Mouse (Mus musculus): ENCODE measurements around the gene Ano4. TPM values are rescaled to one million over a fixed set of nuclear protein-coding genes. Genes with fewer than 3 reads are reported as not detected.

Ano4 gene
- polyA plus RNA-seq, 1 experiment = 0.31 TPM

GRCm38 (mm10) chr10:89008303-89008702 lies 336.3 kb downstream of the Ano4 start:
- H3K4me3 ChIP-seq (ENCODE audit: control insufficient read depth, low read depth, low read length) = no peak overlapping the region
- H3K36me3 ChIP-seq (ENCODE audit: control insufficient read depth, insufficient read depth, low read length) = no peaks in the 10 kb centered on the region
- TF ChIP-seq POLR2A (IDR thresholded peaks at IDR 0.05; ENCODE audit: control insufficient read depth, low read depth, low read length) (no peak), CTCF (IDR thresholded peaks at IDR 0.05; ENCODE audit: control insufficient read depth, insufficient read depth, insufficient replicate concordance, low read depth, low read length) (no peak)
- H3K4me1 ChIP-seq (ENCODE audit: control insufficient read depth, insufficient read depth, low read length) = no peaks in the 10 kb centered on the region
- H3K27ac ChIP-seq (ENCODE audit: control insufficient read depth, insufficient read depth, low read depth, low read length) = no peak overlapping the region
- H3K27me3 ChIP-seq (ENCODE audit: control insufficient read depth, insufficient read depth, low read length) = no peaks in the 10 kb centered on the region

- Histone ChIP-seq H3K27me3 (ENCODE audit: control insufficient read depth, insufficient read depth, low read length) (no peaks in the 10 kb centered on the region), H3K4me1 (ENCODE audit: control insufficient read depth, insufficient read depth, low read length) (no peaks in the 10 kb centered on the region), H3K27ac (ENCODE audit: control insufficient read depth, insufficient read depth, low read depth, low read length) (no peak overlapping the region), H3K36me3 (ENCODE audit: control insufficient read depth, insufficient read depth, low read length) (no peaks in the 10 kb centered on the region), H3K4me3 (ENCODE audit: control insufficient read depth, low read depth, low read length) (no peak overlapping the region)
- TF ChIP-seq POLR2A (IDR thresholded peaks at IDR 0.05; ENCODE audit: control insufficient read depth, low read depth, low read length) (no peak), CTCF (IDR thresholded peaks at IDR 0.05; ENCODE audit: control insufficient read depth, insufficient read depth, insufficient replicate concordance, low read depth, low read length) (no peak)
Observed at GRCm38 (mm10) chr10:89004518-89004917, 340.0 kb downstream of the Ano4 start.

GRCm38 (mm10) chr10:88986925-88987324 lies 357.6 kb downstream of the Ano4 start:
- no peaks in the 10 kb centered on the region for H3K4me1 ChIP-seq (ENCODE audit: control insufficient read depth, insufficient read depth, low read length)
- TF ChIP-seq POLR2A (IDR thresholded peaks at IDR 0.05; ENCODE audit: control insufficient read depth, low read depth, low read length) (no peak), CTCF (IDR thresholded peaks at IDR 0.05; ENCODE audit: control insufficient read depth, insufficient read depth, insufficient replicate concordance, low read depth, low read length) (no peak)
- no peak overlapping the region for H3K27ac ChIP-seq (ENCODE audit: control insufficient read depth, insufficient read depth, low read depth, low read length)
- H3K4me3 ChIP-seq (ENCODE audit: control insufficient read depth, low read depth, low read length) = no peak overlapping the region
- H3K27me3 ChIP-seq (ENCODE audit: control insufficient read depth, insufficient read depth, low read length) = no peaks in the 10 kb centered on the region
- no peaks in the 10 kb centered on the region for H3K36me3 ChIP-seq (ENCODE audit: control insufficient read depth, insufficient read depth, low read length)

GRCm38 (mm10) chr10:88983444-88983843 lies 361.1 kb downstream of the Ano4 start:
- TF ChIP-seq POLR2A (IDR thresholded peaks at IDR 0.05; ENCODE audit: control insufficient read depth, low read depth, low read length) (no peak), CTCF (IDR thresholded peaks at IDR 0.05; ENCODE audit: control insufficient read depth, insufficient read depth, insufficient replicate concordance, low read depth, low read length) (peak; percentile 36; the same call in 1 of the 2 replicates)

GRCm38 (mm10) chr10:88979451-88979850 lies 365.1 kb downstream of the Ano4 start:
- Histone ChIP-seq H3K4me1 (ENCODE audit: control insufficient read depth, insufficient read depth, low read length) (no peaks in the 10 kb centered on the region), H3K36me3 (ENCODE audit: control insufficient read depth, insufficient read depth, low read length) (no peaks in the 10 kb centered on the region), H3K27ac (ENCODE audit: control insufficient read depth, insufficient read depth, low read depth, low read length) (no peak overlapping the region), H3K27me3 (ENCODE audit: control insufficient read depth, insufficient read depth, low read length) (no peaks in the 10 kb centered on the region), H3K4me3 (ENCODE audit: control insufficient read depth, low read depth, low read length) (no peak overlapping the region)
- TF ChIP-seq POLR2A (IDR thresholded peaks at IDR 0.05; ENCODE audit: control insufficient read depth, low read depth, low read length) = no peak
- no peak for TF ChIP-seq CTCF (IDR thresholded peaks at IDR 0.05; ENCODE audit: control insufficient read depth, insufficient read depth, insufficient replicate concordance, low read depth, low read length)

More at GRCm38 (mm10) chr10:88983444-88983843, 361.1 kb downstream of the Ano4 start:
- Histone ChIP-seq H3K36me3 (ENCODE audit: control insufficient read depth, insufficient read depth, low read length) (no peaks in the 10 kb centered on the region), H3K4me3 (ENCODE audit: control insufficient read depth, low read depth, low read length) (no peak overlapping the region), H3K27me3 (ENCODE audit: control insufficient read depth, insufficient read depth, low read length) (no peaks in the 10 kb centered on the region), H3K27ac (ENCODE audit: control insufficient read depth, insufficient read depth, low read depth, low read length) (no peak overlapping the region), H3K4me1 (ENCODE audit: control insufficient read depth, insufficient read depth, low read length) (no peaks in the 10 kb centered on the region)

- TF ChIP-seq CTCF (IDR thresholded peaks at IDR 0.05; ENCODE audit: control insufficient read depth, insufficient read depth, insufficient replicate concordance, low read depth, low read length) (no peak), POLR2A (IDR thresholded peaks at IDR 0.05; ENCODE audit: control insufficient read depth, low read depth, low read length) (no peak)
- H3K4me3 ChIP-seq (ENCODE audit: control insufficient read depth, low read depth, low read length) = no peak overlapping the region
- H3K4me1 ChIP-seq (ENCODE audit: control insufficient read depth, insufficient read depth, low read length) = no peaks in the 10 kb centered on the region
- H3K27ac ChIP-seq (ENCODE audit: control insufficient read depth, insufficient read depth, low read depth, low read length) = no peak overlapping the region
- no peaks in the 10 kb centered on the region for H3K27me3 ChIP-seq (ENCODE audit: control insufficient read depth, insufficient read depth, low read length)
- H3K36me3 ChIP-seq (ENCODE audit: control insufficient read depth, insufficient read depth, low read length) = no peaks in the 10 kb centered on the region
Observed at GRCm38 (mm10) chr10:88978932-88979331, 365.6 kb downstream of the Ano4 start.

GRCm38 (mm10) chr10:88970951-88971725 lies 373.4 kb downstream of the Ano4 start:
- TF ChIP-seq CTCF (IDR thresholded peaks at IDR 0.05; ENCODE audit: control insufficient read depth, insufficient read depth, insufficient replicate concordance, low read depth, low read length) = no peak
- no peak for TF ChIP-seq POLR2A (IDR thresholded peaks at IDR 0.05; ENCODE audit: control insufficient read depth, low read depth, low read length)
- Histone ChIP-seq H3K27me3 (ENCODE audit: control insufficient read depth, insufficient read depth, low read length) (no peaks in the 10 kb centered on the region), H3K27ac (ENCODE audit: control insufficient read depth, insufficient read depth, low read depth, low read length) (no peak overlapping the region)

More at GRCm38 (mm10) chr10:88970951-88971725, 373.4 kb downstream of the Ano4 start:
- H3K4me3 ChIP-seq (ENCODE audit: control insufficient read depth, low read depth, low read length) = no peak overlapping the region
- no peaks in the 10 kb centered on the region for H3K36me3 ChIP-seq (ENCODE audit: control insufficient read depth, insufficient read depth, low read length)
- H3K4me1 ChIP-seq (ENCODE audit: control insufficient read depth, insufficient read depth, low read length) = no peaks in the 10 kb centered on the region

Data from testis, adult 2 months (tissue).